Mouse (Mus musculus): ENCODE results near the gene Rcc1l.

DNA sequence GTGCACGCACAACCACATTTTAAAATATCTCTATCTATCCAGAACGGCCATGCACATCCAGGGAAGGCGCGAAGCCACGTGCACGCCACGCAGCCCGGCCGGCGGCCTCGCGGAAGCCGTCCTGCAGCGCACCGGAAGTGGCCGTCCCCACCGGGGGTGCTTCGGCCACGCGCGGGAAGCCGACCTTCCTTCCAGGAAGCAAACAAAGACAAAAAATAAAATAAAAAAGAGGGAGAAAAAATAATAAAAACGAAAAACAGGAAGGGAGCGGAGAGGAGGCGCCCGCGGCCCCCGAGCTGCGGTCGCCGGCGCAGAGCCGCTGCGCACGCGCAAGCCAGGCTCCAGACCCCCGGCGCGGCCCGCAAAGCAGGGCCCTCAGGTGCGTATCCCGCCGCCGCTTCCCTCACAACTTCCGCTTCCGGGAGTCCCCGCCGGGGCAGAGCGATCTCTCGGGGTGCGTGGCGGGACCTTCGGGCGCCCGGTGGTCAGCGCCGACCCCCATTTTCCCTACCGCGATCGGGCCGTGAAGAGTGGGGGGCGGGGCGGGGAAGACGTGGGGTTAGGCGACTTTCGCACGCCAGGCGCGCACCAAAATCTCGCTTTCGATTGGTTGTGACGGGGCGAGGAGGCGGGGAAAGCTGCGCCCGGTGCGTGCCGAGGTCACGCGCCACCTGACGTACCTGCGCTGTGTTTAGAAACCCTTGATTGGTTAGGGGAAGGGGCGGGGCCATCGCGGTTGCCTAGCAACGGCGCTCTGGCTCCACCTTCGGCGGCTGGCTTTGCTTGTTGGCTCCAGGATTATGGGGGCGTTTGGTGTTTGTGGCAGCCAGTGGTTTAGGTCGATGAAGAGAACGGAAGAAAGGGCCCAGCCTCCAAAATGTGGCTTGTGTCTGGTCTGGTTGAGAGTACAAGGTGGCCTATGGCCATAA, 7.6 kb upstream of the Rcc1l start, which contains the start of gene Gtf2ird2:
- TF ChIP-seq CTCF (IDR thresholded peaks at IDR 0.05; ENCODE audit: low read depth) (peak; percentile 33; the same call in 1 of the 2 replicates), EP300 (optimal IDR thresholded peaks at IDR 0.05) (peak; percentile 51)
